Mouse (Mus musculus) G1E-ER4 (cell line): ENCODE data around the gene Nek6. TPM values are rescaled to one million over a fixed set of nuclear protein-coding genes. Genes with fewer than 3 reads are reported as not detected.

Source experiments
- GATA1 ChIP-seq: IDR thresholded peaks from one replicate; pipeline ENCODE4 v1.8.0; 2012; ENCODE audit warnings: low read length, inconsistent platforms
- polyA plus RNA-seq: library from polyadenylated mRNA; stranded (reverse); fragments of >175 nt; gene quantifications from 2 replicates; pipeline ENCODE4 v1.2.3, GENCODE M21; 2012

Nek6 gene
- polyA plus RNA-seq, 1 experiment: 92.8 TPM

DNA sequence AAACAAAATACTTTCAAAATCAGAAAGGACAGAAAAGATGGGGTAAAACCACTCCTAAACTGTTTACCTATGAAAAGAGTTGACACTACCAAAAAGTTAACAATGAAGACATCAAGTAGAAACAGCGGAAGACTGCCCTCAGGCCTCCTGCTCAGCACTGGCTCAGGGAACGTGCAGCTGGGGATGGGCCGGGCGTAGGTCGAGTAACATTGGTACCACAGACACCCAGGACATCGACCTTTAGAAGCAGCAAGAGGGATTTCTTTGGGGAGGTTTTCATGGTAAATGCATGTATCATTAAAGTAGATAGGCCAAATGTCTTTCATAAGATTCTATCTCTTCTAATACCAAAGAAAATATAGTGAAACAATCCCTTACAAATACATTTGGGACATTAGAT lies 101.2 kb downstream of the Nek6 start:
- TF ChIP-seq GATA1: no peak

DNA sequence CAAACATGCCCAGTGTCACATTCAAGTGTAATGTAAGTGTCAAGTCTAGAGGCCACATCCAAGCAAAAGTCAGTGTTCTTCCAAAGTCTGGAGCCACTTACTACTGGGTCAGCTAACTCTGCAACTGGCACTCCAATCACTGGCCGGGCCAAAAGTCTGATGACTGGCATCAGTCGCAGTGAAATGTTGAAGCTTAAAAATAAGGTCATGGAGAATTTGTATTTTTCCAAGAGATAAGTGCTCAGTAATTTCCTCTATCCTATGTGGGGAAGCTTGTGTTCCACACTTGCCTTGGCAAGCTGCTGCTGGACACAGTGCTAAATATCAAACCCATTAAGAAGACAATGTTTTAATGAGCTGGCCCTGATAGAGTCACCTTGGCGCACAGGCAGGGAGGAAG lies 102.1 kb downstream of the Nek6 start:
- no peak for TF ChIP-seq GATA1

DNA sequence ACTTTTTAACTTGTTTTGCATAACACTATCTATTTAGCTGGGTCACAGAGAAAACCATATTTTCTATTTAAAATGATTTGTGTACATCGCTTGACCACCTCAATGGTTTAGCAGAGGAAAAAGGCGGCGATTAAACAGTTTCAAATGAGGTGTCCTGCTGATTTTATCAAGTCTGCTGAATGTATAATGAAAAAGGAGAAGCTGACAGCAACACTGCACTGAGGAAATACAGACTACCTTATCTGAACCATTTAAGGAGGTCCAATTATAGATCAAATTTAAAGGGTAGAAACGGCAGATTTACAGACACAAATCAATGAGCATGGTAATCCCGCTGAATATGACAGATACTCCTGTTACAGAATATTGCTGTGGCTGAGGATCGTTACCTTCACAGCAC lies 103.0 kb downstream of the Nek6 start:
- no peak for TF ChIP-seq GATA1

DNA sequence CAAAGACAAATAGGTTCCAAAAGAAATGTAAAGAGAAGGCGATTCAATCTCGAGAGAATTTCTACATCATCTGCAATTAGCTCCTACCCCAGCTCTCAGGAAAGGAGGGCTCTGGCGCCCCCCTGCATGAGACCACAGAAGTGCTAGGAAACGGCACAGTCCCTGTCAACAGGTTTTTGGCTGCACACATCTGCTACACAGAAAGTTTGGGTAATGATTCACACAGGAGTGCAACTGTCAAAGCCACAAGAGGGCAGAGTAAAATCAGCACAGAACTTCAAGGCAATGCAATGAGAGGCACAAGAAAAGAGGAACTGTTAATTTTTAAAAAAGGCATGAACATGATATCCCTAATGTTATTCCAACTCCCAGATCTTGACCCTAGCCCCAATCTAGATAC lies 104.6 kb downstream of the Nek6 start:
- TF ChIP-seq GATA1: no peak

DNA sequence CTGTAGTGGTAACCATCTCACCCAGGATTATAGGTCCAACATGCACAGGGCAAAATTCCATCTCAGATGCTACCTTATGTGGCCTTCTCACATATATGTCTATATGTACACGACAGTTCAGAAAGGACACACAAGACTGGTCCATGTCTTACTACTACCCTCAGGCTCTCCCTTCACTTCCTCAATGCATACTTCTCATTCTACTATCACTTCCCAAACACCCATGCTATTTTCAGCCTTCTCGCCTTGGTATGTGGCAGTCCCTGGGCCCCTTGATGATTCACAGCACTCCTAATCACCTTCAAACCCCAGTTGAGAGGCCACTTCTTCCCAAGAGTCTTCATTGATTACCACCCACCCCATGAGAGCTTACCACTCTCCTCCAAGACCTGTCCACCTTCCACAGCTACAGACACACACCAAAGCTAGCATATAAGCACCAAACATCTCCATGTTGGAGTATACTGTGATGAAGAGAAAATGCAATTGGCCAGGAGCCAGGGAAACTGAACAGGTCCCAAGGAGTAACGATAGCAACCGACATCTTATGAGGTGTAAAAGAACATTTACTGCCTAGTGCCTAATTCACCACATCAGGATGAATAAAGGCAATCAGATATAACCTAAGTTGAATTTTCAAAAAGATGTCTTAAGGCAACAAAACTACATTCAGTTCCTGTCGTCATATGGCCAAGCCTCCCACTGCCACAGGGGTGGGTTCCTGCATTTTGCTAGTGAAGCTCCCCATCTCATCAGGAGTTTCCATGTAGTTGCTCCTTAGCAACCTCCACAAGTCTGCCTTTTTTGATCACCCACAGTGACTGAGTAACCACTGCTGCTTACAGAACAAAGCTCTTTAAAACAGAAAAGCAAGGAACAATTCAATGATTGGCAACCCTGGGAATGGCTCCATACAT lies 105.8 kb downstream of the Nek6 start:
- TF ChIP-seq GATA1: no peak

DNA sequence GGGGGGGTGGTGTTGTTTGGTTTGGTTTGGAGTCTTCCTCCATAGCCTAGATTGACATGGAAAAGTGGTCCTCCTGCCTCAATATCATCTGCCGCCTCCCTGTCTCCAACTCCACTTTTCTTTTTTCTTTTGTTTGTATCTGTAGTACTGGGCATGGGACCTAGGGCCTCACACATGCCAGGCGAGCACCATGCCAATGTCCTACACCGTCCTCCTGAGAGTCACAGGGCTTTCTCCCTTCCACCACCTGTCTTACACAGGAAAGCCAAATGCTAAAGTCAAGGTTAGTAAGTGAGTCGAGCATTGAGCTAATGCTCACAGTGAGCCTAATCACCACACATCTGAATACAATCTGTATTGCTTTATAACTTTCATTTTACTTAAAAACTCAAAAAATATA lies 108.3 kb downstream of the Nek6 start:
- no peak for TF ChIP-seq GATA1

DNA sequence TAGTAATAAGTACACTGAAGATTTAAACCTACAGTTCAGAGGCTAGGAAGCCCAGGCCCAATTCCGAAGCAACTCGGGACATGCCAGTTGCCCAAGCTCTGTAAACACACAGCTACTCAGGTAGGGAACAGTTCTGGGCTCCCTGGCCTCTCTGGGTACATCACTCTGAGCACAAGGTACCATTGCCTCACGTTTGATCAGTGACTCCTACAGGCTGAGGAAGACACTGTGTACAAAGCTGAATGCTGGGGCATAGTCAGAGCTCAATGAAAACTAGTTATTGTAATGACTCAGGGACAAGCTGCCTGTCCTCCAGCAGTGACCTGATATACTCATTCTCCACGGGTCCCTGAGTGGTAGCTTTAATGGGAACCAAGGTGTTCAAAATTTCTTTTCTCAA lies 109.6 kb downstream of the Nek6 start:
- no peak for TF ChIP-seq GATA1

DNA sequence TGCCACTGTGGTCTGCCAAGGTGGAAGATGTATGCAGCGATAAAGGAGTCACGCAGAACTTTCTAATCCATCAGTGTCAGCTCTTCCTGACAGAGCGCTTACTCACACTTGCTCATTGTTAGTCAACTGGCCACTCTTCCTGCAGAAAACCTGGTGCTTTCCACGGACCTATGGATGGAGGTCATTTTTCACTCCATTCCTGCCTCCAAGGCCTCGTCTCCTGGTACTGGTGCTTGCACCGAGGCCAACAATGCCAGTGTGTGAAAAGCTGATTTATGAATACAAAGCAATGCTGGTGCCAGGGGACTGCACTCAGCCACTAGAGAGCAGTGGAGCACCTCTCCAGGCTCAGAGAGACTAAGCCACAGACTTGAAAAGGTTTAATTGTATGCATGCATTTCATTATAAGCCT lies 110.2 kb downstream of the Nek6 start:
- TF ChIP-seq GATA1: no peak

DNA sequence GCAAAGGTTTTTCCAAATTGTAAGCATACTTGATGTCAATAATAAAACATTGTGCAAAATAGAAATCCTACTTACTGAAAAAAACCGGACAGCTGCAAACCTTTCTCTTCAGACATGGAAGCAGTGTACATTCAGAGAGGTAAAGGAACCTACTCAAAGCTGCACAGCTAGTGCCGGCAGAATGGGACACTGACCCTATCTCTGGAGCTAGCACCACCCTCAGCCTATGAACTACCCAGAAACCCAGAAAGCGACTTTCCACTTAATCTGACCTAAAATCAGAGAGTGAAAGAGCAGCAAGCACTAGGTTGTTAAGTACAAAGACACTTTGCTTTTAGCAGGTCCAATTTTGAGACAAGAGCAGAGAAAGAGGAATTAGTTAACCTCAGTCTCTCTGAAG lies 112.0 kb downstream of the Nek6 start:
- TF ChIP-seq GATA1: no peak

DNA sequence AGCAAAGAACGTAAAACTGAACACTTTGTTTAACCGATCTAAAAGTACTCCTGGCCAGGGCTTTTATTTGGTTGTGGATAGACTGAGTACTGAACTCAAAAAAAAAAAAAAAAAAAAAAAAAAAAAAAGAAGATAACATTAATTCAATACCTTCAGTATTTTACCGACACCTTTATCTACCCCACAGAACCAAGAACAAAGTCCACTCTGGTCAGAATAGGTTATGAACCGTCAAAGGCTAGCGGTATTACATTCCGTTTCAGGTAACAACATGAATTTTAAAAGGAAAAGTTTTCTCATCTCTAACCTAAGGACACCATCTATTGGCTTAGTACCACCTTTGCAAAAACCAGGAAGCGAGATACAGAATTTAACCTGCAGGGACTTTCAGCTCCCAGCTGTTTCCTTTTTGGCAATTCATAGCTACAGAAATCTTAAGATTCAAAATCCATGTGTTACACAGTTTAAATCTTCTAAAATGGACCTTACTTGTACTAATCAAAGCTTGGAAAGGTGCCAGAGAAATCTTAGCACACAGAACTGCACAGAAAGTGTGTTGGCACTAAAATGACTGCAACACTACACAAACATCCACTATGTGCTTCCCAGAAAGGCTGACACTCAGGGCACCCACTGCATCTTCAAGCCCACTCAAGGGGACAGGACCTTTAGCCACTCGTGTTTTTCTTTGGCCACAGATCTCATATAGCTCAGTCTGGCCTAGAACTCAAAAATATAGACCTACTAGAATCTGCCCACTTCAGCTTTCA lies 112.6 kb downstream of the Nek6 start:
- no peak for TF ChIP-seq GATA1

DNA sequence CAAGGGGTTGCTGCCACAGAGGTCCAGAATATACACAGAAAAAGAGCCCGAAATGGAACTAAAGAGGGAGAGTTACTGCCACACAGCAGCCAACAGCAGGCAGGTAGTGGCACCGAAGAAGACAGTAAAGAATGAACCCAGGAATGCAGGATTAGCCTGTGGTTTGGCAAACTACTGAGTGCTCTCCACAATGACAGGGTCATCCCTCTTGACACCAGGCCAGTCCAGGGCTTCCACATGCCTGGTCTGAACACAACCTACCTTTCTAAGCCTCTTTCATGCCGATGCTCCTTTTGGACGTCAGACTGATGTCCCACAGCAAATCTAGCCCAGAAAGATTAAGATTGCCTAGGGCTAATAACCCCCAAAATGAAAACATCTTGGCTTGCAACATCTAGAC lies 117.4 kb downstream of the Nek6 start:
- no peak for TF ChIP-seq GATA1

DNA sequence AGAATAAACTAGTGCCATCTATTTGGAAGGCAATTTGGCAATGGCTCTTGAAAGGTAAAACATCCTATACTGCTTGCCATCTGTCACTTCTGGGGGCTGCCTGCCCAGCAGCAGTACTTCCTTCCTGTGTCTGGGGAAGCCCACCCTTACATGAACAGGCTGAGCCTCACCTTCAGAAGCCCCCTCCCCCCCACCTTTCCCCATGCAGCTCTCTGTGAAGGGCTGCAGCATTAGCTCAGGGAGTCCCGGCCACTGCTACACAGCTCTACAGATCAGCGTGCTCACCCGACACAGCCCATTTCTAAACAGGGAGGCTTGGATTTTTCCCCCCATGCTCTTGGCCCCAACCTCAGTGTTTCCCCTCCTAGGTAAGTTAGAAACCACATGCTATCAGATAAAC lies 118.0 kb downstream of the Nek6 start:
- no peak for TF ChIP-seq GATA1

DNA sequence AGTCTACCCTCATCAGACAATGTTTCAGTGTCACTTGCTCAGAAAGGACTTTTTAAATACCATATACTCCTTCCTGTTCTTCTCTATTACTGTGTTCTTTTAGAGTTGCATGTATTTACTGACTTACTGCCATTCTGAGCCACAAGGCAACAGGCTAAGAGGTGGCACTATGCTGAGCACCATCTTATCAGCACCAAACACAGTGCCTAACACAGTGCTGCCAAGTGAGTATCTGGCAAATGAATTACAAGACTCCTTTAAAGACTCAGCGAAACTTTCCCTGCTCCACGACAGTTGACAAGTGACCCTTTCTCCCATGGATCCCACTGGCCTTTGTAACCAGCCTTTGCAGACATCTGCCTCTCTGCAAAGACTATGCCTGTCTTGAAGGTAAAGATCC lies 119.1 kb downstream of the Nek6 start:
- no peak for TF ChIP-seq GATA1

DNA sequence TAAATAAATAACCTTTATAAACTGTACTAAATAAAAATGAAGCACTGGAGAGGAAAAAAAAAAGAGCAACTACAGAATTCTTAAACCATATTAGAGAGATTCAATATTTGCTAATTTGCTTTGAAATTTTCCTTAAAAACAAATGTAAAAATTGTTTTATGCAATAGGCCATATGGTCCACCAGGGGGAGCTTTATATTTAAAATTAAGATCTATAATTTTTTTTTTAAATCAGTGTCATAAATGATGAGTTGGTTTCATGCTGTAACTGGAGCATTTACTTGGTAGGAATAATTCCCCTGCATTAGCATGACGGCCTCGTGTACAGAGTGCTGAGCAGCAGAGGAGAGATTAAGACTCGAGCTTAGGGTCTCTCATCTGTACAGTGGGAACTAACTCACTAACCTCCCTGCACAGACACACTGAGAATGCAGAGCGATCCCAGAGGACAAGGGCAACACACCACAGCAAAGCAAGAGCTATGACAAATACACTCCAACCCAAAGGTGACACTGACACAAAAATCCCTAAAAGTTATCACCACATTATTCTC lies 126.3 kb downstream of the Nek6 start:
- no peak for TF ChIP-seq GATA1

DNA sequence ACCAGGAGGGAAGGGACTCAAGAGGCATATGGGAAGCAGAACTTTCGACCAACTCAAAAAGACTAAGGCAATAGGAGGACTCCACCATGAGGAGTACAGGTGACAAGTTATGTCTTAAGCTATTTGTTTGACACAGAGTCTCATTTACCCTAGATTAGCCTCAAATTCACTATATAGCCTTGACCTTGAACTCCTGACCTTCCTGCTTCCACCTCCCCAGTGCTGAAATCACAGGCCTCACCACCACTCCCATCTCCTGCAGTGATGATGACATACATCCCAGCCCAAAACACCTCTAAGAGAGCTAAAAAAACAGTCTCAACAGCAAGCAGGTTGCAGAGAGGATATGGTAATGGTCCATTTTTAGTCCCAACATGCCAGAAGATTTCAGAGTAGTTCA lies 130.3 kb downstream of the Nek6 start:
- TF ChIP-seq GATA1: no peak

DNA sequence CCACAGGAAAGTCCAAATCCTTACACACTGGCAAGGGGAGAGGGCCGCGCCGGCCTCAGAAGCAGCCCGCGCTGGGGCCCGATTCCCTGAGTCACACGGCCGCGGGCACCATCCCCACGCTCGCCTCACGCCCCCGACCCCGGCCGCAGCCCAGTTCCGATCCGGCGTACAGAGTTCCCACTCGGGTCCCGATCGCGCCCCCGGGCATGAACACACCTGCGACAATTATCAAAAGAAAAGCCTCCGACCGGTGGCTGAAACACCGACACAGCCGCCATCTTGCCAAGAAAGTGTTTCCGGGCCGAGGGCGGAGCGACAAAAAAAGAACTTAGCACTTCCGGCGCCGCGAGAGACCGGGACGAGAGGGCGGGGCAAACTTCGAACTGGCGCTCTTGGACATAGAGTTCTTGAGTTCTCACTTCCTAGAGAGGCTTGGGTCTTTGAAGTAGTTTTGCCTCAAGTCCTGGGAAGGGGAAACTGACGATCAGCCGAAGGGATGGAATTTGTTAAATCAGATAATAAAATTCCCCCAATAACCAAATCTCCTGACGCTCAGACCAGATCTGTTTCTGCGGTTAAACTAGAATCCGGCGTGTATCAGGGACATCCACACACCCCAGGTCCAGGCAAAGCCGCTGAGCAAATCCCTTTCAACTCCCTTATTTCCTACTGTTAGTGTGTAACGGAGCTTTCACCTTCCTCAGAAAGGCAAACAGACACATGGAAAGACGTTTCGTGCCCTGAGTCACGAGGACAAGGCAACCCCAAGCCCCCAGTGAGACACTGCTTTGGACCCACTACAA lies 132.4 kb downstream of the Nek6 start, which contains the start of gene Psmb7:
Psmb7 (minus strand) TSS at position 463 of the 803 bp plus-strand sequence.
- TF ChIP-seq GATA1: no peak

Other genes starting within 250 kb of the Nek6 start
- 48.0 and 55.0 TPM in 2 replicates for gene Dennd1a, start 224.3 kb upstream of the Nek6 start, polyA plus RNA-seq
- not detected in 2 replicates for gene Lhx2, start 172.4 kb upstream of the Nek6 start, polyA plus RNA-seq
- 5.9 and 8.8 TPM in 2 replicates for gene Psmb7, start 132.4 kb downstream of the Nek6 start, polyA plus RNA-seq
- gene Nr5a1, start 202.9 kb downstream of the Nek6 start, polyA plus RNA-seq: 0.02 TPM in 1 of 2 replicates, not detected in the other